In the genomic region with DNA sequence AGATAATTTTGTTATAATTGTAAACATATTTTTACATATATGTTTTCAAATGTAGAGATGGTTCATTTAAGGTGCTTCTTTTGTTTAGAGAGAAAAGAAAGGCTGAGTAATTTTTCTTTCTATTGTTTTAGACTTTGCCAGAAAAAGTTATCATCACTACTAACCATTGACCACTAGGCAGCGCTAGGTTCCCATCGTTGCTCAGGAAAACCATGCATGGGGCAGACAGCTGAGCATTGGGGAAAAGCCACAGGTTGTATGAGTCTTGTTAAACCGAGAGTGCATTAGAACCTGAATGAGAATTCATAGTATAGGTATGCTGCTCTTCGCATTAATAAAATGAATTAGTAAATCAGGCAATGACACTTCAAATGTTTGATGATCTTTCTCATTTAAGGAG, we compare ENCODE assay signal across 8 mouse cellular contexts.
DNase-seq lines count a peak whose midpoint lies in the region; ATAC-seq and TF ChIP-seq lines count a peak whose summit lies in the region.

No protein-coding gene starts in this region.

- peak; percentile 1 to 7 for DNase-seq in adrenal gland, postnatal 36 days
- DNase-seq in adrenal gland, adult 18-20 months (ENCODE audit: low spot score in 2 of 2), result no peak
- DNase-seq in midbrain, embryonic 14.5 days, result peak; percentile 80
- peak; percentile 38 for DNase-seq in embryo, embryonic 11.5 days (ENCODE audit: low read depth, low spot score)
- peak; percentile 29 to 41 for DNase-seq in layer of hippocampus, adult 2 months (ENCODE audit: low spot score in 2 of 2)
- DNase-seq in retina, postnatal 7 days (ENCODE audit: low read depth, low spot score), result peak; percentile 17

- no peaks in the 10 kb centered on the region for H3K4me1 ChIP-seq in midbrain, embryonic 14.5 days (ENCODE audit: control insufficient read depth, insufficient read depth, low read length)
- no peaks in the 10 kb centered on the region for H3K4me1 ChIP-seq in midbrain, embryonic 15.5 days

- H3K9me3 ChIP-seq in midbrain, embryonic 14.5 days (ENCODE audit: control insufficient read depth, low read length), result no peaks in the 10 kb centered on the region
- H3K9me3 ChIP-seq in midbrain, embryonic 15.5 days, result no peaks in the 10 kb centered on the region

- TF ChIP-seq CTCF in layer of hippocampus, adult 2 months (conservative IDR thresholded peaks at IDR 0.05), result peak; percentile 89

- no peak overlapping the region for H3K4me3 ChIP-seq in midbrain, embryonic 14.5 days (replicated peaks; ENCODE audit: low read depth, low read length)
- H3K4me3 ChIP-seq in midbrain, embryonic 15.5 days, result no peak overlapping the region
- H3K4me3 ChIP-seq in layer of hippocampus, adult 2 months, result no peak overlapping the region

- H3K27me3 ChIP-seq in midbrain, embryonic 14.5 days (ENCODE audit: control insufficient read depth, insufficient read depth, low read length), result no peaks in the 10 kb centered on the region
- no peaks in the 10 kb centered on the region for H3K27me3 ChIP-seq in midbrain, embryonic 15.5 days (replicated peaks)

- no peak; the same call in 1 of the 2 replicates for ATAC-seq in midbrain, embryonic 14.5 days (ENCODE audit: low FRiP score, low TSS enrichment)
- ATAC-seq in midbrain, embryonic 15.5 days (replicated peaks), result no peak; the same call in 1 of the 2 replicates
- no peak for ATAC-seq in inflammation-experienced regulatory T-cells, adult 6 months

- no peak overlapping the region for H3K4me2 ChIP-seq in midbrain, embryonic 14.5 days (ENCODE audit: low read length)
- no peak overlapping the region for H3K4me2 ChIP-seq in midbrain, embryonic 15.5 days

- no peak overlapping the region for H3K9ac ChIP-seq in midbrain, embryonic 14.5 days (replicated peaks; ENCODE audit: low read length)
- no peak overlapping the region for H3K9ac ChIP-seq in midbrain, embryonic 15.5 days

- WGBS in midbrain, embryonic 14.5 days, result 14% methylated on average over 4 of the region's 4 CpGs
- WGBS in midbrain, embryonic 15.5 days, result 15% methylated on average over 4 of the region's 4 CpGs

- H3K36me3 ChIP-seq in midbrain, embryonic 14.5 days (ENCODE audit: control insufficient read depth, insufficient read depth, low read length), result no peaks in the 10 kb centered on the region
- no peaks in the 10 kb centered on the region for H3K36me3 ChIP-seq in midbrain, embryonic 15.5 days (replicated peaks)

- no peak overlapping the region for H3K27ac ChIP-seq in midbrain, embryonic 14.5 days (replicated peaks; ENCODE audit: low read depth, low read length)
- no peak overlapping the region for H3K27ac ChIP-seq in midbrain, embryonic 15.5 days
- no peak overlapping the region for H3K27ac ChIP-seq in layer of hippocampus, adult 2 months

Comparison
In these comparisons a context has a peak if more than half of its experiments do, and no peak if none do; other contexts are left out.
1. DNase-seq: peak in adrenal gland, postnatal 36 days (2 of 2), midbrain, embryonic 14.5 days (single experiment), embryo, embryonic 11.5 days (single experiment), layer of hippocampus, adult 2 months (2 of 2) and retina, postnatal 7 days (single experiment); none in adrenal gland, adult 18-20 months (0 of 2).